Mouse (Mus musculus) ES-CJ7 (cell line): ENCODE data around the gene Ppp1r12b.
A peak's percentile ranks its signal among the peaks of the same experiment; 100 is the strongest.

Source experiments
- DNase-seq: peaks from one replicate; pipeline ENCODE4 v3.0.0; 2011; ENCODE audit warnings: low read depth, low spot score

The Ppp1r12b gene

DNA sequence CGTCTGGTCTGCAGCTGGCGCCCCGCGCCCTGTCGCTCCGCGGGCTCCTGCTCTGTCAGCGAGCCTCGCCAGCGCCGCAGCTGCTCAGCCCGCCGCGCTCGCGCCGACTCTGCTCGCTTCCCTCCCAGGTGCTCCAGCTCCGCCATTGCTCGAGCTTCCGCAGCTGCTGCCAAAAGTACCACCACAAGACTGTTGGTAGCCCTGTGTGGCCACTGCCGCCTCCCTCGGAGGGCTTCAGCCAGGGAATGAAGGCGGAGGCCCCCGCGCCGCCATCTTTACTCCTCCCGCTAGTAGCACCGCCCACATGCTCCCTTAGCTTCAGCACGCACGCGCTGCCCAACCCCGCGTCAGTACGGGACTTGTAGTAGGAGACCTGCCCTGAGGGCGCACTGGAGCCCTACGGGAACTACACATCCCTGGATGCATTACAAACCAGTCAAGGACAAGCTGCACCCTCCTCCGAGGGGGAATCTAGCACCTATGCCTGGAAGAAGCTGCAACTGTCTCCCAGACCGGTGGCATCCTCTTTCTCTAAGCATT, at the start of gene Ppp1r12b:
Gene Ppp1r12b (minus strand): TSS at position 306 of the 540 bp plus-strand sequence.
- peak; percentile 100 for DNase-seq

DNA sequence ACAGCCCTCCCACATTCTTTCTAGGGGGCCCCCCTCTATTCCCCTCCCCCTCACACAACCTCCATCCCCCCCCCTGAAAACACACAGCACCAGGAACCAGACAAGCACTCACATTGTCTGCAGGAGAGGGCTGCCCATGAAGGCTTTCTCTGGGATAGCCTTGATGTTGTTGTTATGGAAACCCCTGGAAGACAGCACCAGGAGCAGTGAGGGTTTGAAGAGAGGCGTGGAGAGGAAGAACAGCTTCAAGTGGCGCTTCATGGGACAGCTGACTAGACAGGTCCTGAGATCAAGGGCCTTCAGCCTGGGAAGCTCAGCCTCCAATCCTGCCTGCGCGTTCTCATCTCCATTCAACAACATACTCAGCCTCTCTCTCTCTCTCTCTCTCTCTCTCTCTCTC, 47.6 kb upstream of the Ppp1r12b start:
- DNase-seq = no peak

DNA sequence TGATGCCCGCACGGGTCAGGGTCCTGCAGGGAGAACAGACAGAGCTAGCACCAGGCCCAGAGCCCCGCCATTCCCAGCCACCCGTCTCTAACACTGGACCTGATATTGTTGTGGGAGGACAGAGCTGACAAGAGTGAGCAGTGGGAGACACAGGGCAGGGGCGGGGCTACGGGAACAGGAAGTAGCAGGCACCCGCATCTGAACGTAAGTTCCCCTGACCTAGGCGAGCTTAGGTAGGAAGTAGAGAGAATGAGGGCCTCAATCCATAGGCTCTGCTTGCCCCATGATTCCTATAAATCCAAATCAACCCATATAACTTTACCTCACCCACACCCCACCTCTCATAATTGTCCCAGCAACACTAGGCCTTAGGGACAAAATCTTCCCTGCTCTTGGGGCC, 44.8 kb upstream of the Ppp1r12b start:
- DNase-seq = no peak

DNA sequence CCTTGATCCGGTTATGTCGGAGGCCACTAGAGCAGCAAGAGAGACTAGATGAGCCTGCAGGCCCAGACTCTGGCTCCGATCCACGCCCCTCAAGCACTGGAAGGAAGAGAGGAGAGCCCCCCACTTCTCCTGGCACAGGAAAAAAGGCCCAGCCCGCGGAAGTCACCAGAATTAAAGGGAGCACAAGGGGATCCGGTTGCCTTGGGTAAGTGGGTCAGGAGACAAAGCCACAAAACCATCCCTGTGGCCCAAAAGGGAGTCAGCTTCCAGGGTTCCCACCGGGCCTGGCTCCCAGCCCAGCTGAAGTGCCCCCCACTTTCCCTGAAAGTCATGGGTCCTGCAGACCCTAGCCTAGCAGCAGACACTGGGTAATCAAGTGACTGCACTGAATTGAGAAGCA, 42.5 kb upstream of the Ppp1r12b start:
- no peak for DNase-seq

DNA sequence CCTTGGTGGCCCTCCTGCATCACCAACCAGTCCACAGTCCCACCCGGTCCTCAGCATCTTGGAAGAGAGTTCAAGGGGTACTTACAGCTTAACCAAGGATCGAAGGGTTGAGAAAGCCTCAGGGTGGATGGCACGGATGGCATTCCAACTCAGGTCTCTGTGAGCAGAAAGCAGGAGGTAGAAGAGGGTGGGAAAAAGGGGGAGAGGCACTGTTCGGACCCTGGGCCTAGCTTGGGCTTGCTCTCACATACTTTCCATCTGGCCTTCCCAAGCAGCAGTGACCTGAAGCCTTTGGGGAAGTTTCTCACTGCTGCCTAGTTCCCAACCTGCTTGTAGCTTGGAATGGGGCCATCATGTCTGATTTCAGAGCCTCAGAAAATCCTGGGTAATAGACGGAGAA, 41.8 kb upstream of the Ppp1r12b start:
- DNase-seq = no peak

DNA sequence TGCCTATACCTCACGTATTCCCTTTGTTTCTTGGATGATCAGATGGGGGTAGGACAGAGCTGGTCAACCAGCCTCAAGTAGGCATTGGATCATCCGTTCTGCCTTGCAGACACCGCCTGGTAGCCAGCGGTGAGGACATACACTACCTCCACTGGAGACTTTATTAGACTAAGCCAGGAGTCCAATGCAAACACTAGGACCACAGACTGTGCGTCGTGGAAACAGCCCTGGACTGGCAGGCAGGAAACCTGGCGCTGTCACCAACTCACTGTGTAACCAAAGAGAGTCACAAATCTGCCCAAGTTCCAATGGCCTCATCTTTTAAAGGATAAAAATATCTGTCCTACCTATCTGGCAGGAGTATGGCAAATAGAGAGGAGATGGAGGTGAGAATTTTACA, 40.7 kb upstream of the Ppp1r12b start:
- DNase-seq = no peak

DNA sequence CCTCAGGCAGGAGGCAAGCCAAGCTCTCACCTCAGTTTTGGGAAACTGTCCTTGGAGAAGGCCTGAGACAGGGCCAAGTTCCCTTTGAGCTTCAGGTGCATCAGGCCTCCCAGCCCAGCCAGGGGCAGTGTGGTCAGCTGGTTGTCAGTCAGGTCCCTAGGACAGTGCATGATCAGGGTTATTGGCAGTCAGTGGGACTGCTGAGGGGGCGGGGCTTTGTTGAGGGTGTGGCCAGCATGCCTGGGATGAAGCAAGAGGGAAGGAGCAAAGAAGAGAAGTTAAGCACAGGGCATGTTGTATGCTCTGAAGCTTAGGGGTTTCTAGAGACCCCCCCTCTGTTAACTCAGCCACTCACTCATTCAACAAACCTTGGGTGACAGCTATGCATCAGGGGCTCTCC, 40.2 kb upstream of the Ppp1r12b start:
- no peak for DNase-seq

DNA sequence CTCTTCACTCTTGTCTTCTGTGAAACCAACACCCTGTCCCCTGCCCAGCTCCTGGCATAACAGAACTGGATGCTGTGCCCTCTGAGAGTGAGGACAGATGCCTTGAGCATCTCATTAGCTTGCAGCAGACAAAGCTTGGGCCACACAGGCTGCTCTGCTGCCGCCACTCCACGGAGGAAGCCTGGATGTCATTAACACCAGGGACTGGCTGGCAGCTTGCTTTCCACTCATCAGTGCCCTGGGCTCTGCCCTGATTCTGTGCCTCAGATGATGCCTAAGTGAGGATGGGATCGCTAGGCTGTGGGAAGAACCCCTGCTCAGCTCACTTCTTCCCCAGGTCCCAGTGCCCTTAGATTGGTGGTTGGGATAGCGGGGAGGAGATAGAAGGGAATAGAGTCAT, 39.7 kb upstream of the Ppp1r12b start:
- no peak for DNase-seq

DNA sequence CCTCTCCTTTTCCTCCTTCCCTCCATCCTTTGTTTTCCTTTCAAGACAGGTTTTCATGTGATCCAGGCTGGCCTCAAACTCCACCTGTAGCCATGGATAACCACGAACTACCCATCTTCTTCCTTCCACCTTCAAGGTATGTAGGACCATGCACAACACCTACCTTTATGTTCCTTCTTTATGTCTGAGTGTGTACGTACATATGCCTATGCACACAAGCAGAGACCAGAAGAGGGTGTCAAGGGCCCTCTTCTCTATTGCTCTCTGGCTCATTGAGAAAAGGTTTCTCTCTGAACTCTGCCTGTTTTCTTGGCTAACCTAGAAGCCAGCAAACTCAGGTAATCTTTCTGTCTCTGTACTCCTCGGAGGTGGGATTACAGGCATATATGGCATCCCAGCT, 39.0 kb upstream of the Ppp1r12b start:
- DNase-seq = no peak

DNA sequence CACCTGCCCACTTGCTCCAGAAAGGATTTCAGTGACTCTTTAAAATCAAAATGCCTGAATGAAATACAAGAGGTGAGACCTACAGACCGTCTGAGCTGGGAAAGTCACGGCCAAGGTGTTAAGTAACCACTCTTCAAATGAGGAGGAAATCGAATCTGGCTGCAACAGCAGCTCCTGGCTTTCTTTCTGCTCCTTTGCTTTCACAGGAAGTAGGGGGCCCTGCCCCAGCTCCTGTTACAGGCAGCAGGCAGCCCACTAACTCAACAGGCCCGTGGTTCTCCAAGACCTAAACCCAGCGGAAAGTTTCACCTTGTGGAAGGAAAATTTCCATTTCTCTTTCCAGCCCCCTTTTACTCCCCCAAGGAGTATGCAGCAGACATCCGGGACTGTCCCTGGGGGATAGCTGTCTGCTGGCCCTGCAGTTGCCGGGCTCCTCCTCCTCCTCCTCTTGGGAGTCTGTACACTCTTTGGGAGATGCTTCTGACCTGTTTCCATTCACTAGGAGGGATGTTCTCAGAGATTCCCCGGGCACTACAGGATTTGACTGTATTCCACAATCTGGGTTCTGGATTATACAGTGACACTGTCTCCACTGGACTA, 36.4 kb upstream of the Ppp1r12b start:
- no peak for DNase-seq

DNA sequence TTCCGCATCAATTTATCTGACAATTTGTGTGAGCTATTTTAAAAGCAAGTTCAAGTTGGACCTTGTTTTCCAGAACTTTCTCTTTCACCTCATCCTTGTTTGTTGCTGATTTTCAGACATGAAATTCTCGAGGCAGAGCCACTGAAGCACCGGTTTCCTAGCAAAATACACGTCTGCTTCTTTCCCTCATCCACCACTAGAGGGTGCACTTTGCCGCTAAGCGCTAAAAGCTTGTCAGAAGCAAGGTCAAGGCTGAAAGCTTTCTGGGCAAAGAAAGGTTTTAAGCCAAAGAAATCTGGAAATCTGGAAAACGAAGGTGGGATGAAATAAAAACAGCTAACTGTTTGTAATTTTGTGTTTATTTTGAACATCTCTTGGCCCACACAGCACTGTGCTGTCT, 33.6 kb upstream of the Ppp1r12b start:
- peak; percentile 89 for DNase-seq

DNA sequence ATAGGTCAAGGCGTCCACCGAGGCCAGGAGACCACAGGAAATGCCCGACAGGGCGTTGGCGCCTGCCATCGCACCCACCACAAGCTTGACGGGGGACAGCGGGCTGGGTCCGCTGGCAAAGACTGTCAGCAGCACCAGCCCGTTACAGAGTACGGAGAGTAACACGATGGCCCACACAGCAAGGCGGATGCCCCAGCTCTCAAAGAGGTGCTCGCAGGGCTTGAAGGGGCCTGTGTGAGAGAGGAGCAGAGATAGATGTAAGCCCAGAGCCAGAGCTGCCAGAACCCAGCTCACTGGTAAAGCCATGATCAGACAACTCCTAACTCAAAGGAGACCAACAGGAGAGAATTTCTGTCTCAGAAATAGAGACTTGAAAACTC, 32.2 kb upstream of the Ppp1r12b start:
- DNase-seq = peak; percentile 27

DNA sequence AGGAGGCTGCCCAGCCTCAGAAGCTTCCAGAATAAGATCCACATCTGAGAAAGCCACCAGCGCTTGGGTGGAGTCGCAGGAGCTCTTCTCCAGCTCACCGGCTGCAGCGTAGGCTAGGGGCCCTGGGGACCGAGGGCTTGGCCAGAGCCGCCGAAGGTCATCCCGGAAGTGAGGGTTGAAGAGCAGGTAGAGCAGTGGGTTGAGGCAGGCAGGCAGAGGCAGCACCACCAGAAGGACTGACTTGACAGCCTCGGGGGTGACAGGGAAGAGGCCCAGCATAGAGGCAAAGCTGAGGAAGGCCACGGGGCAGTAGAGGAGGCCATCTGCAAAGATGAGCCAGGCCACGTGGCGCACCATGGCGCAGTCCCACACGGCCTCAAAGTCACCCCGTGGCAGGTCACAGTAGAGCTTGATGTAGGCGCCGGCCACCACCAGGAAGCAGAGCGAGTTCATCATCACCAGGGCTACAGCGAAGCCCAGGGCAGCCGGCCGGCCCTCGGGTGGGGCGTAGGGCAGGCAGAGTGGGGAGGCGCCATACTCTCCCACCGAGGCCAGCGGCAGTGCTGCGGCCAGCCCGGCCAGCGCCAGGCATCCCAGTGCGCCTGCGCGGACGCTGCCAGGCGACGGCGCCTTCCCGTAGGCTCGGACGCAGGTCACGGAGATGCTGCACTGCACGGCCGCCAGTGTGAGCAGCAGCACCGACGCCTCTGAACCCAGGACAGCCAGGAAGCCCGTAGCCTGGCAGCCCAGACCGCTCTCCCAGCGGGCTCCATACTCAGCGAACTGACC, 31.6 kb upstream of the Ppp1r12b start:
- DNase-seq = peak; percentile 50

DNA sequence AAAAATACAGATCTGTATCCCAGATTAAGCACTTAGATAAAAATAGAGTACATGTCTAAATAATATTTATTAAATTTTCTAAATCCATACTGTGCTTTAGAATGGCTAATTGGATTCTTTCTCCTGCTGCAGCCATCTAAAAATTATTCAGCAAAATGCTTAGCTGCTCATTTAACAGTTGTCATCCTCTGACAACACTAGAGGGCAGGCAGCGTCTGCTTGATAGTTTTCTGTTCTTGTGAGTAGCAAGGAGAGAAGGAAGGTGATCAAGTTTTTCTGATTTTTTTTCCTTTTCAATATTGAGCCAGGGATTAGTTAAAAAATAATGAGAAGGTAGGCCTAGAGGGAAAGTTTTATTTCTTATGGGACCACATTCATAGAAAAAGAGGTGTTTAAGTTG, 17.2 kb upstream of the Ppp1r12b start:
- DNase-seq = no peak

DNA sequence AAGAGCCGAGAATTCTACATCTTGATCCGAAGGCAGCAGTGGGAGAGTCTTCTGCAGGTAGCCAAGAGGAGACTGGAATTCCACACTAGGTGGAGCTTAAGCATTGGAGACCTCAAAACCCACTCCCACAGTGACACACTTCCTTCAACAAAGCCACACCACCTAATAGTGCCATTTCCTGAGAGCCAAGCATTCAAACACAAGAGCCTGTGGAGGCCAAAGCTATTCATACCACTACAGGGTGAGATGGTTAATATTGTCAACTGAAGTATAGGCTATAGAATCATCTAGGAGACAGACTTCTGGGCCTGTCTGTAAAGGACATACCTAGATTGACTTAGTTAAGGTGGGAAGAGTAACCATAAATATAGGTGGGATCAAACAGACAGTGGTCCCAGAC, 9.7 kb upstream of the Ppp1r12b start:
- peak; percentile 44 for DNase-seq

DNA sequence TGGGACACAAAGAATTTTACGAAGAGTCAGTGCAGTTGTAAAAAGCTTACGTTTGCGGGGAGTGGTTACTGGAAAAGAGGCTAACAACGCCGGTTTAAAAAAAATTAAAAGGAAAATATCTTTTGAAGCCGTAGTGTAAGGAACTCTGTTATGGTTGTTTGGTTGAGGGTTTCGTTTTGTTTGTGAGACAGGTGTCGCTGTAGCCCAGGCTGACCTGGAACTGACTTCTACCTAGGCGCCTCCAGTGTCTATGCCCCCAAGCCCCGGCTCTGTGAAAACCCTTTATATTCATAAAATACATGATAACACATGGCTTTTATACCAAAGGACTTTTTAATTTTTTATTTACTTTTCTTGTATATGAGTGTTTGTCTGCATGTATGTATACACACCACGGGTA, 7.1 kb upstream of the Ppp1r12b start:
- DNase-seq = no peak

DNA sequence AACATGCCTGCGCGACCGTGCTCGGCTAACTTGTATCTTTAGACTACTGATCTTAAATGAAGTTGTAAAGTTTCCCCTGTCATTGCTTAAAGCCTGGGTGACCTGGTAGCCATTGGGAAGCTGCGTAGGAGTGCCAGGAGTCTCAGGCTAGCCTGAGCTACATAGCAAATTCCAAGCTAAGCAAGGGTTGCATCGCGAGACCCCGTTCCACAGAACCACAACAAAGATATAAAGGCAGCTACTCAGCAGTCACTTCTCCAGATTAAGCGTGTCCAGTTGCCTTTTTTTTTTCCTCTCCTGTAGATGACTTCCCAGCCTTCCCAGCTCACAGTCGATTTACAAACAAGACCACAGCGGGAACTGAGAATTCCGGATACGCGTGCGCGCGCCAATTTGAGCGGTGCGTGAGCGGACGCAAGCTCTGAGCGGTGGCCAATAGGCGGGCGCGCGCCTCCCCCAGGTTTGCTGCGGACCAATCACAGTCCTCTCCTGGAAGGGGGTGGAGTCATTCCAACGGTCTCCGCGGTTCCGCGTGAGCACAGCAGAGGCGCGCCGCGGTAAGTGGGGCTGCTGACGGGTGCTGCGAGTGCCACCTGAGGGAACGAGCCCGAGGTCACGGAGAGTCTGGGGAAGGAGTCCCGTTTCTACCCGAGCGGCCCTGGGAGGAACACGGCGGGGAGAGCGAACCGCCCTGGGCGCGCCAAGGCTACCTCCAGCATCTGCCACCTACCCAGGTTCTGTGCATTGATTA, 6.5 kb upstream of the Ppp1r12b start, which contains the start of gene Ube2t:
Gene Ube2t (plus strand): TSS at position 513 of the 751 bp plus-strand sequence.
- DNase-seq = peak; percentile 98

DNA sequence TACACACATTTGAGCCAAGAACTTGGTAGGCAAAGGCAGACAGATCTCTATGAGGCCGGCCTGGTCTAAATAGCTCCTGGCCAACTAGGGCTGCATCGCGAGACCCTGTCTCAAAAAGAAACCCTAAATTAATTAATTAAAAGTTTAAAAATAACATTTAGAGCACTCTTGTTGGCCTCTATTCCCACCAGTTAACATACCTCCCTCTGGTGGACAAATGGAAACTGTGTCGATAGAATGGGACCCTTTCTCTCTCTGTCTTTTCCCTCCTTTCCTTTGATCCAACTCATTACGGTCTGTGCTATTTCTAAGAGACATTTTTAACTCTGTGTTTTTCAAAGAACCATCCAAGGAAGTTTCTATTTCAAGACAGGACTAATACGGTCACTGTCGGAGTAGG, 4.9 kb upstream of the Ppp1r12b start:
- DNase-seq = peak; percentile 41

DNA sequence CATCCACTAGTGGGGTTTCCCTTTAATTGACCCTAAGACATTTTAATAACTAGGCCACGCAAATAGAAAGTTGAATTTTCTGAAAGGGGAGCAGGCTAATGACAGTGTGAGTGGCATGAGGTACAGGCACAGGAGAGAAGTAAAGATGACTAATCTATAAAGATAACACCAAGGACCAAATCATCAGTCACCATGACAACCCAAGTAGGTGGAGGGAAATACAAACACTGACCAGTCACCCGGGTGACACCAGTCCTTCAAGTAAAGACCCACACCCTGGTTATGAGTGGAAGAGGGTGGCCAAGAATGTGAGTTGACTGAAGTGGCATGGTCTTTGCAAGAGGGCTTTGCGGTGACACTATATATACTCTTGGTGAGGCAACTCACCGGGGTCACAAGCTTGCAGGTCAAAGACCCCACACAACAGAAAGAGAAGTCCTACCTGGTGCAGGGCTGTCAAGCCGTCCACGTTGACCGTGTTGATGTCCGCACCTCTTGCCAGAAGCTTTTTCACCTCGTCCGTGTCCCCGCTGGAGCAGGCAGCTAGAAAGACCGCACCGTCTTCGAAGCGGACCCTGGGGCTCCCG, 599 bp downstream of the Ppp1r12b start:
- no peak for DNase-seq

DNA sequence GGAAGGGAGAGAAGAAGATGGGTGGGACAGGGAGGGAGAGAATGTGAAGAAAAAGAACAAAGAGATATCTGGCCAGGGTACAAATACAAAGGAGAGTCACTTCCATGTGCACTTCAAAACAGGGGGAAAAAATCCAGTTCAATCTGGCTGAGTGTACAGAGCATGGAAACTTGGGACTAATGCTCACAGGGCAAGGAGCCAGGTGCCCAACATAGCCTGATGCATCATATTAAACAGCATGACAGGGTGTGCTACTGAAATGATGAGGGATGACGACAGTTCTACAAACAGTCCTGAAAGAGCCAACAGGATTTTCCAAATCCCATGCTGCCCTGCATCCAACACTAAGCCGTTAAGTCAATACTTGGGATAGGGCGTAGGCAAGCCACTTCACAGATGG, 5.8 kb downstream of the Ppp1r12b start:
- DNase-seq = no peak

DNA sequence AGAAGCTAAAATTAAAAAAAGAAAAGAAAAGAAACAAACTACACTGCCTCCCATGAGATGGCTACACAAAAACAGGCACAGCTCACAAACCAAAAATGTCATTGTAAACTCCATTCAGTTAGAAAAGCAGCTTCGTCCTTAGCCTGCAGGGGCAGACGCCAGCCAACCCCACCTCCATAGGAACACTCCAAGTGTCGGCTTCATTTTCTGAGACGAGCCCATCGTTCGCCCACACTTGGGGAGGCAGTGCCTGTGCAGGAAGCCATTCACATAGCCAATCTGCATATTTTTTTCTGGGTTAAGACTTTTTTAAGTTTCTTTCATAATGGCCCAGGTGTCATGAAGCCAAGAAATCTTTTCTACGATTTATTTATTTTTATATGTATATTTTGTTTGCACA, 8.2 kb downstream of the Ppp1r12b start:
- no peak for DNase-seq

DNA sequence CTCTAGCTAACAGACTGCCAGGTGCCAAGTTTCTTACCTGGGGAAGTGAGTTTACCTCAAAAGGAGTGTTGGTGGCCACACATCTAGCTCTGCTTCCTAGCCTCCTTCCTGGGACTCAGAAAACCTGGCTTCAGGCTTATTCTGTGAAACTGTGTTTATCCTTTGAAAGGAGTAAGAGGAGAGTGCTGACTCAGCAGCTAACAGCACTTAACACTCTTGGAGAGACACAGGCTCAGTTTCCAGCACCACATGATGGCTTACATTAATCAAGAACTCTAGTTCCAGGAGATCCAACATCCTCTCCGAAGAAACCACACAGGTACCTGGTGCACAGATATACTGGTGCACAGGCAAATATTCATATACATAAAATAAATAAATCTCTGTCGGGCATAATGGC, 12.8 kb downstream of the Ppp1r12b start:
- no peak for DNase-seq
